Mouse (Mus musculus): ENCODE measurements around the gene Tc2n. TPM values are rescaled to one million over a fixed set of nuclear protein-coding genes. Genes with fewer than 3 reads are reported as not detected.
"Not testable (repeated sequence)": the region's sequence is repeated elsewhere in the genome, so short reads cannot be mapped to it uniquely, and the experiment has no call there.

Gene Tc2n
- under 1 TPM; 0.22 to 0.49 TPM for total RNA-seq (2021)
- long read RNA-seq, experiment 1, full-length matches to known transcripts, result 1 of 1 reads
- long read RNA-seq, experiment 1, partial matches to known transcripts, result 0 of 1 reads
- long read RNA-seq, experiment 1, other reads (novel, unspliced or antisense), result 0 of 1 reads
- long read RNA-seq, experiment 2, result 0 reads

- peak; percentile 53 for DNase-seq
- intact Hi-C loops (cut with DNase I; ENCODE audit: low total_unique reads), result loop anchor here (2.0 kb wide), 1 partner anchor 61 kb away; no protein-coding TSS in a partner anchor
These were observed at the start of gene Tc2n for GRCm38 (mm10) chr12:101718054-101718754. Gene Tc2n (minus strand): TSS chr12:101718523.

- no peak for DNase-seq
- intact Hi-C loops (cut with DNase I; ENCODE audit: low total_unique reads), result no loop called here
These were observed 49.2 kb upstream of the Tc2n start for GRCm38 (mm10) chr12:101767306-101768053.

- no peak for DNase-seq
- intact Hi-C loops (cut with DNase I; ENCODE audit: low total_unique reads), result no loop called here
These were observed 48.0 kb upstream of the Tc2n start for GRCm38 (mm10) chr12:101766228-101766852.

GRCm38 (mm10) chr12:101764870-101765269, 46.5 kb upstream of the Tc2n start:
- DNase-seq, result no peak
- intact Hi-C loops (cut with DNase I; ENCODE audit: low total_unique reads), result no loop called here

- no peak for DNase-seq
- intact Hi-C loops (cut with DNase I; ENCODE audit: low total_unique reads), result no loop called here
These were observed 44.7 kb upstream of the Tc2n start for GRCm38 (mm10) chr12:101763065-101763464.

- intact Hi-C loops (cut with DNase I; ENCODE audit: low total_unique reads), result no loop called here
- peak; percentile 26 for DNase-seq
These were observed 43.7 kb upstream of the Tc2n start for GRCm38 (mm10) chr12:101762054-101762453.

GRCm38 (mm10) chr12:101759440-101760045, 41.2 kb upstream of the Tc2n start:
- no peak for DNase-seq
- intact Hi-C loops (cut with DNase I; ENCODE audit: low total_unique reads), result no loop called here

- intact Hi-C loops (cut with DNase I; ENCODE audit: low total_unique reads), result no loop called here
- no peak for DNase-seq
These were observed 40.4 kb upstream of the Tc2n start for GRCm38 (mm10) chr12:101758698-101759097.

- intact Hi-C loops (cut with DNase I; ENCODE audit: low total_unique reads), result no loop called here
- DNase-seq, result no peak
These were observed 24.1 kb upstream of the Tc2n start for GRCm38 (mm10) chr12:101742375-101742774.

- no peak for DNase-seq
- intact Hi-C loops (cut with DNase I; ENCODE audit: low total_unique reads), result no loop called here
These were observed 22.2 kb upstream of the Tc2n start for GRCm38 (mm10) chr12:101740486-101740885.

- intact Hi-C loops (cut with DNase I; ENCODE audit: low total_unique reads), result no loop called here
- DNase-seq, result no peak
These were observed 21.7 kb upstream of the Tc2n start for GRCm38 (mm10) chr12:101740045-101740444.

GRCm38 (mm10) chr12:101718755-101719150, 430 bp upstream of the Tc2n start:
- intact Hi-C loops (cut with DNase I; ENCODE audit: low total_unique reads), result loop anchor here (2.0 kb wide), 1 partner anchor 60 kb away; no protein-coding TSS in a partner anchor
- no peak for DNase-seq

- intact Hi-C loops (cut with DNase I; ENCODE audit: low total_unique reads), result no loop called here
These were observed 19.1 kb downstream of the Tc2n start for GRCm38 (mm10) chr12:101699176-101699575.

GRCm38 (mm10) chr12:101696521-101696920, 21.8 kb downstream of the Tc2n start:
- no peak for DNase-seq
- intact Hi-C loops (cut with DNase I; ENCODE audit: low total_unique reads), result no loop called here

More at GRCm38 (mm10) chr12:101699176-101699575, 19.1 kb downstream of the Tc2n start:
- no peak for DNase-seq

- DNase-seq, result no peak
- intact Hi-C loops (cut with DNase I; ENCODE audit: low total_unique reads), result no loop called here
These were observed 37.8 kb downstream of the Tc2n start for GRCm38 (mm10) chr12:101680538-101680937.

- intact Hi-C loops (cut with DNase I; ENCODE audit: low total_unique reads), result no loop called here
- DNase-seq, result no peak
These were observed 50.8 kb downstream of the Tc2n start for GRCm38 (mm10) chr12:101667502-101667901.

GRCm38 (mm10) chr12:101633137-101633536, 85.2 kb downstream of the Tc2n start:
- DNase-seq, result no peak
- intact Hi-C loops (cut with DNase I; ENCODE audit: low total_unique reads), result no loop called here

GRCm38 (mm10) chr12:101606622-101607021, 111.7 kb downstream of the Tc2n start:
- intact Hi-C loops (cut with DNase I; ENCODE audit: low total_unique reads); DNase-seq: not testable (repeated sequence)
